Mouse (Mus musculus): ENCODE data around the gene Slc36a3.

- no peak for TF ChIP-seq POLR2A (IDR thresholded peaks at IDR 0.05; ENCODE audit: insufficient read depth, low read depth, low read length)
- TF ChIP-seq CTCF (IDR thresholded peaks at IDR 0.05): no peak
These were observed 4.7 kb downstream of the Slc36a3 start for GRCm38 (mm10) chr11:55146855-55147254.
